21 mouse cellular contexts compared by ENCODE assay signal in the genomic region with DNA sequence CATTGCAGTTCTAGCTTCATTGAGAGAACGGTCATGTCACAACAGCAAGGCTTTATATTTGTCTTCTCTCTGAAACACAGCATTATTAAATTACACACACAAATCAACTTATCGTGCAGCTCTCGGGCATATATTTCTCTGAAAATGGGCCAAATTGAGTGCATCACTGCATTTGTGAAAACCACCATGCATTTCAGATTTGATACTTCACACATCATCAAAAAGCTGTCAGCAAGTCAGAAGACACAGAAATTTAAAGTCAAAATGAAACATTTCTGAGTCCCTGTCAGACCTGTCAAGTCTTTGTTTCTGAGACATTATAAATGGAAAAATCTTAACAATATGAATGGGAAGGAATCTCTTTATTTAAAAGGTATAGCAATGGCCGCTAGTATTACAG.
DNase-seq lines count a peak whose midpoint lies in the region; ATAC-seq and TF ChIP-seq lines count a peak whose summit lies in the region.
"Had no signal": no experiment of that assay in that cellular context is flagged by ENCODE, and none has a peak within 500 bp of the region (broad histone marks: within the 10 kb centered on the region; RNA-seq: fewer than 3 reads in every experiment).

No protein-coding gene starts in this region.

- H3K27ac ChIP-seq in forebrain, embryonic 13.5 days = no peak overlapping the region
- no peak overlapping the region for H3K27ac ChIP-seq in forebrain, embryonic 11.5 days (ENCODE audit: low read depth, low read length)
- H3K27ac ChIP-seq in forebrain, embryonic 15.5 days (replicated peaks) = 0 out of 2 replicates have a peak overlapping the region, but pooled peaks have one; percentile 46
- H3K27ac ChIP-seq in forebrain, embryonic 10.5 days = no peak overlapping the region
- H3K27ac ChIP-seq in forebrain, embryonic 16.5 days (ENCODE audit: low read length) = no peak overlapping the region
- H3K27ac ChIP-seq: embryonic facial prominence, embryonic 12.5 days; embryonic facial prominence, embryonic 15.5 days; gastrocnemius, adult 2 months had no signal

- DNase-seq in forebrain, embryonic 11.5 days (ENCODE audit: low spot score) = no peak
- no peak for DNase-seq in forebrain, embryonic 10.5 days (ENCODE audit: extremely low spot score, low spot score)
- peak; percentile 53 for DNase-seq in brain, embryonic 14.5 days (ENCODE audit: low read depth)
- no peak for DNase-seq in cerebellum, postnatal 36 days
- no peak for DNase-seq in left cerebral cortex, adult 9 months (ENCODE audit: low spot score in 2 of 2)
- DNase-seq: adrenal gland, adult 2 months; adrenal gland, postnatal 10 days; adrenal gland, postnatal 25 days; cerebellum, adult 11-12 months; cerebellum, adult 2 months; cerebellum, adult 9-10 months; cerebellum, postnatal 10 days; cerebellum, postnatal 25 days; embryo, embryonic 11 days; gastrocnemius, adult 2 months had no signal

- WGBS in forebrain, embryonic 13.5 days = 81% methylated on average over 4 of the region's 4 CpGs
- 92% methylated on average over 4 of the region's 4 CpGs for WGBS in forebrain, embryonic 11.5 days
- WGBS in forebrain, embryonic 15.5 days = 79% methylated on average over 4 of the region's 4 CpGs
- 88% methylated on average over 4 of the region's 4 CpGs for WGBS in forebrain, embryonic 10.5 days
- 73% methylated on average over 4 of the region's 4 CpGs for WGBS in forebrain, embryonic 16.5 days

- H3K27me3 ChIP-seq in forebrain, embryonic 13.5 days = no peaks in the 10 kb centered on the region
- no peaks in the 10 kb centered on the region for H3K27me3 ChIP-seq in forebrain, embryonic 11.5 days (ENCODE audit: control insufficient read depth, insufficient read depth, low read length)
- H3K27me3 ChIP-seq in forebrain, embryonic 15.5 days = no peaks in the 10 kb centered on the region
- peaks cover 29% of the 10 kb centered on the region for H3K27me3 ChIP-seq in forebrain, embryonic 10.5 days (ENCODE audit: poor library complexity, severe bottlenecking)
- no peaks in the 10 kb centered on the region for H3K27me3 ChIP-seq in forebrain, embryonic 16.5 days (replicated peaks; ENCODE audit: control insufficient read depth, insufficient read depth, low read length)
- H3K27me3 ChIP-seq: embryonic facial prominence, embryonic 15.5 days had no signal

- ATAC-seq in forebrain, embryonic 13.5 days = peak; percentile 19; the same call in 1 of the 2 replicates
- no peak for ATAC-seq in forebrain, embryonic 11.5 days (replicated peaks; ENCODE audit: low FRiP score)
- peak; percentile 54; the same call in 1 of the 2 replicates for ATAC-seq in forebrain, embryonic 15.5 days (replicated peaks)
- peak; percentile 37 for ATAC-seq in forebrain, embryonic 16.5 days

- no peak for TF ChIP-seq CTCF in brain, embryonic 14.5 days (IDR thresholded peaks at IDR 0.05; ENCODE audit: borderline replicate concordance, extremely low read depth, insufficient read depth, insufficient read length)

- no peak for TF ChIP-seq POLR2A in brain, embryonic 14.5 days (IDR thresholded peaks at IDR 0.05; ENCODE audit: borderline replicate concordance, extremely low read depth, insufficient read depth, insufficient read length, poor library complexity, severe bottlenecking)

- H3K36me3 ChIP-seq in forebrain, embryonic 13.5 days (ENCODE audit: poor library complexity, severe bottlenecking) = no peaks in the 10 kb centered on the region
- H3K36me3 ChIP-seq in forebrain, embryonic 11.5 days (ENCODE audit: control insufficient read depth, insufficient read depth, low read length) = no peaks in the 10 kb centered on the region
- no peaks in the 10 kb centered on the region for H3K36me3 ChIP-seq in forebrain, embryonic 15.5 days
- H3K36me3 ChIP-seq in forebrain, embryonic 10.5 days (replicated peaks) = no peaks in the 10 kb centered on the region
- no peaks in the 10 kb centered on the region for H3K36me3 ChIP-seq in forebrain, embryonic 16.5 days (ENCODE audit: control insufficient read depth, insufficient read depth)
- H3K36me3 ChIP-seq: embryonic facial prominence, embryonic 12.5 days; embryonic facial prominence, embryonic 15.5 days had no signal

- H3K9ac ChIP-seq in forebrain, embryonic 13.5 days = no peak overlapping the region
- H3K9ac ChIP-seq in forebrain, embryonic 11.5 days (ENCODE audit: low read length) = no peak overlapping the region
- H3K9ac ChIP-seq in forebrain, embryonic 15.5 days (replicated peaks) = no peak overlapping the region
- no peak overlapping the region for H3K9ac ChIP-seq in forebrain, embryonic 16.5 days (replicated peaks; ENCODE audit: low read depth, low read length)
- H3K9ac ChIP-seq: embryonic facial prominence, embryonic 12.5 days; embryonic facial prominence, embryonic 15.5 days had no signal

- H3K9me3 ChIP-seq in forebrain, embryonic 13.5 days (replicated peaks) = no peaks in the 10 kb centered on the region
- H3K9me3 ChIP-seq in forebrain, embryonic 11.5 days (ENCODE audit: control insufficient read depth, low read length) = no peaks in the 10 kb centered on the region
- no peaks in the 10 kb centered on the region for H3K9me3 ChIP-seq in forebrain, embryonic 15.5 days
- H3K9me3 ChIP-seq in forebrain, embryonic 10.5 days = no peaks in the 10 kb centered on the region
- no peaks in the 10 kb centered on the region for H3K9me3 ChIP-seq in forebrain, embryonic 16.5 days (ENCODE audit: control insufficient read depth, low read length)
- H3K9me3 ChIP-seq: embryonic facial prominence, embryonic 12.5 days; embryonic facial prominence, embryonic 15.5 days had no signal

- no peak overlapping the region for H3K4me3 ChIP-seq in forebrain, embryonic 13.5 days
- H3K4me3 ChIP-seq in forebrain, embryonic 11.5 days (ENCODE audit: low read depth, low read length) = no peak overlapping the region
- no peak overlapping the region for H3K4me3 ChIP-seq in forebrain, embryonic 15.5 days
- H3K4me3 ChIP-seq in forebrain, embryonic 10.5 days = no peak overlapping the region
- no peak overlapping the region for H3K4me3 ChIP-seq in forebrain, embryonic 16.5 days (replicated peaks; ENCODE audit: low read length)
- H3K4me3 ChIP-seq: embryonic facial prominence, embryonic 12.5 days; embryonic facial prominence, embryonic 15.5 days; erythroblast, embryonic 14.5 days; gastrocnemius, adult 2 months had no signal

- no peaks in the 10 kb centered on the region for H3K4me1 ChIP-seq in forebrain, embryonic 13.5 days
- H3K4me1 ChIP-seq in forebrain, embryonic 11.5 days (replicated peaks; ENCODE audit: control insufficient read depth, insufficient read depth, low read length) = no peaks in the 10 kb centered on the region
- no peaks in the 10 kb centered on the region for H3K4me1 ChIP-seq in forebrain, embryonic 15.5 days
- no peaks in the 10 kb centered on the region for H3K4me1 ChIP-seq in forebrain, embryonic 10.5 days
- H3K4me1 ChIP-seq in forebrain, embryonic 16.5 days (replicated peaks; ENCODE audit: control insufficient read depth, insufficient read depth, low read length) = no peaks in the 10 kb centered on the region
- H3K4me1 ChIP-seq: embryonic facial prominence, embryonic 12.5 days; embryonic facial prominence, embryonic 15.5 days had no signal

- no peak overlapping the region for H3K4me2 ChIP-seq in forebrain, embryonic 13.5 days
- no peak overlapping the region for H3K4me2 ChIP-seq in forebrain, embryonic 11.5 days (ENCODE audit: low read depth, low read length, severe bottlenecking)
- no peak overlapping the region for H3K4me2 ChIP-seq in forebrain, embryonic 15.5 days (replicated peaks)
- H3K4me2 ChIP-seq in forebrain, embryonic 16.5 days (ENCODE audit: low read length) = no peak overlapping the region
- H3K4me2 ChIP-seq: embryonic facial prominence, embryonic 12.5 days; embryonic facial prominence, embryonic 15.5 days had no signal
